Mouse (Mus musculus) neural tube, embryonic 12.5 days (tissue): Measurements from ENCODE around the gene Rims4. TPM values are rescaled to one million over a fixed set of nuclear protein-coding genes. Genes with fewer than 3 reads are reported as not detected.

Experiments
- ATAC-seq: fragments of 200-750 bp; cut with Nextera tagmentation; 2 replicates; pipeline ENCODE4 v1.8.0; 2017; ENCODE audit warnings: low read depth, mild to moderate bottlenecking, moderate TSS enrichment, moderate library complexity; ENCODE audit not compliant: low FRiP score
- H3K27ac ChIP-seq: fragments of 300-500 bp; sonication (generic); 2 replicates; pipeline ENCODE4 v1.5.1; 2016
- H3K27me3 ChIP-seq: fragments of 300-500 bp; sonication (generic); replicated peaks from 2 replicates; pipeline ENCODE4 v1.6.1; 2016; ENCODE audit warnings: mild to moderate bottlenecking
- H3K36me3 ChIP-seq: fragments of 300-500 bp; sonication (generic); 2 replicates; pipeline ENCODE4 v1.6.1; 2016; ENCODE audit warnings: mild to moderate bottlenecking
- H3K4me1 ChIP-seq: fragments of 300-500 bp; sonication (generic); 2 replicates; pipeline ENCODE4 v1.6.1; 2016
- H3K4me2 ChIP-seq: fragments of 300-500 bp; sonication (generic); replicated peaks from 2 replicates; pipeline ENCODE4 v1.6.1; 2016; ENCODE audit warnings: mild to moderate bottlenecking
- H3K4me3 ChIP-seq: fragments of 300-500 bp; sonication (generic); 2 replicates; pipeline ENCODE4 v1.5.1; 2016
- H3K9ac ChIP-seq: fragments of 300-500 bp; sonication (generic); 2 replicates; pipeline ENCODE4 v1.6.1; 2016; ENCODE audit warnings: mild to moderate bottlenecking
- H3K9me3 ChIP-seq: fragments of 300-500 bp; sonication (generic); 2 replicates; pipeline ENCODE4 v1.6.1; 2016; ENCODE audit warnings: mild to moderate bottlenecking
- WGBS: fragments of 180-500 bp; shearing (Covaris S2); methylation state at CpG from one replicate; pipeline ENCODE4 v1.1.7; 2016; 5-methylcytosine and 5-hydroxymethylcytosine counted together
- polyA plus RNA-seq: library from polyadenylated mRNA; unstranded; fragments of >200 nt; fragmentation: Nextera tagmentation; extraction: Ambion mirVana; gene quantifications from 2 replicates; pipeline ENCODE4 v1.2.1, GENCODE M21; 2016

Rims4 gene
- polyA plus RNA-seq, 1 experiment from 2014 or later = 5.0 TPM

DNA sequence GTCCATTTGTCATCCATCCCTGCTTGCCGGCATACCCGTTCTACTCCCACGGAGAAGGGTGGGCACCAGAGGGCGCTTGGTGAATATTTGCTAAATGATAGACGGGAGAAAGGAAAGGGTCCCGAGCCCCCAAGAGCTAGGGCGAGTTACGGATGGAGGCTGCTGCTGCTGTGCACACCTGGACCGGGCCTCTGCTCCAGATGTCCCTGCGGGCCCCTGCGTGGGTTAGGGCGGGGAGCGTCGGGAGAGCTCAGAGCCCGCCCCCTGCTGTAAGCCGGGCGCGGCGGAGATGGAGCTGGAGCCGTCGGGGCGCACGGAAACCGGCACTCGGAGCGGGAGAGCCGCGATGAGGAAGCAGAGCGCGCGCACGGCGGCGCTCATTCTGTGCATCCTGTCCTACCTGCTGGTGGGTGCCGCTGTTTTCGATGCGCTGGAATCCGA is 65.0 kb downstream of the Rims4 start, which contains the start of gene Kcnk15:
Gene Kcnk15, plus strand, starts transcription at position 191 of the 441 bp plus-strand sequence.
- Histone ChIP-seq H3K4me2 (peak within 1 kb of the TSS; percentile 38), H3K9me3 (no peaks in the 10 kb centered on the region), H3K4me3 (peak within 1 kb of the TSS; percentile 18; the same call in 1 of the 2 replicates), H3K4me1 (no peaks in the 10 kb centered on the region), H3K27ac (no peak within 1 kb of the TSS), H3K36me3 (no peaks in the 10 kb centered on the region), H3K27me3 (peaks cover 84% of the 10 kb centered on the region), H3K9ac (no peak within 1 kb of the TSS)
- no peak for ATAC-seq
- 1% methylated on average over 38 of the region's 38 CpGs for WGBS

GRCm38 (mm10) chr2:163842043-163842442 is 76.4 kb downstream of the Rims4 start:
- no peak for ATAC-seq
- WGBS = 73% methylated on average over 4 of the region's 4 CpGs
- no peaks in the 10 kb centered on the region for H3K9me3 ChIP-seq

DNA sequence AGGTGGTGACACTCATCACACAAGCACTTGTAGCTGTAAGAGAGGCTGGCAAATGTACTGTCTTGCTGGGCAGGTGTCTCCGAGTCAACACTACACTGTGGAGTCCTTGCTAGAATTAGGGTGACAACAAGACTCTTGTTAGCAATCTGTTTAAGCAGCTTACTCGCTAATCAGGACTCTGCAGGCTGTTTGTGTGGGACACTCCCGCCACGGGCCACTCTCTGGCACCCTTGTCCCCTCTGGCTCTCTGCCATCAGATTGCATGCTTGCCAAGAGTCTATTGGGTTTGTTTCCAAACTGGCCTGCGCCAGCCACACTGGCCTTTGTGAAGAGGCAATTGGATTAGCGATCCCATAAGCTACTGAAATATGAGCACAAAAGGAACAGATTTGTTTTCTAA is 79.0 kb downstream of the Rims4 start:
- H3K36me3 ChIP-seq = no peaks in the 10 kb centered on the region
- no peak overlapping the region for H3K9ac ChIP-seq
- H3K9me3 ChIP-seq = no peaks in the 10 kb centered on the region
- no peak overlapping the region for H3K27ac ChIP-seq
- no peak for ATAC-seq
- no peak overlapping the region for H3K4me2 ChIP-seq
- no peaks in the 10 kb centered on the region for H3K27me3 ChIP-seq
- no peaks in the 10 kb centered on the region for H3K4me1 ChIP-seq
- H3K4me3 ChIP-seq = no peak overlapping the region
- 63% methylated on average over 6 of the region's 6 CpGs for WGBS

More at GRCm38 (mm10) chr2:163842043-163842442, 76.4 kb downstream of the Rims4 start:
- Histone ChIP-seq H3K4me3 (no peak overlapping the region), H3K36me3 (no peaks in the 10 kb centered on the region), H3K9ac (no peak overlapping the region), H3K4me1 (no peaks in the 10 kb centered on the region), H3K27ac (no peak overlapping the region), H3K4me2 (no peak overlapping the region), H3K27me3 (no peaks in the 10 kb centered on the region)

DNA sequence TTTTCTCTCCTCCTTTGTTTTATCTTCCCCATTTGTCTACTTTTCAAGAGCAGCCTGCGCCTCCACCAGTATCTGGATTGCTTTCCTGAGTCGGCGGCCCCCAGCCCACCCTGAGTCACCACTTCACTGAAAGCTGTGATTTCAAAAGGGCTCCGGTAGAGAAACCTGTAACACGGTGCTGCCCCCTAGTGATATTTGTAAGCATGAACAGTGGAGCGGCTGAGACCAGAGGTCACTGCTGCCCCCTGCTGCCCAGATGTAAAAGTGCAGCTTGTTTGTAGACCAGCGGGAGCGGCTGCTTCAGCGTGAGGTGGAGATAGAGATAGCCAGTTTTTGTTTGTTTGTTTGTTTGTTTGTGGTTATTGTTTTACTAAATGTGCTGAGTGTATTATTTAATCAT is 80.4 kb downstream of the Rims4 start:
- Histone ChIP-seq H3K27ac (no peak overlapping the region), H3K4me2 (no peak overlapping the region), H3K4me3 (no peak overlapping the region), H3K9me3 (no peaks in the 10 kb centered on the region), H3K27me3 (no peaks in the 10 kb centered on the region), H3K4me1 (no peaks in the 10 kb centered on the region), H3K9ac (no peak overlapping the region), H3K36me3 (no peaks in the 10 kb centered on the region)
- no peak for ATAC-seq
- WGBS = 29% methylated on average over 9 of the region's 9 CpGs

GRCm38 (mm10) chr2:163831163-163831562 is 87.3 kb downstream of the Rims4 start:
- H3K9ac ChIP-seq = no peak overlapping the region
- no peaks in the 10 kb centered on the region for H3K27me3 ChIP-seq
- no peak for ATAC-seq
- no peaks in the 10 kb centered on the region for H3K4me1 ChIP-seq
- no peak overlapping the region for H3K4me2 ChIP-seq
- H3K27ac ChIP-seq = no peak overlapping the region
- H3K9me3 ChIP-seq = no peaks in the 10 kb centered on the region
- no peaks in the 10 kb centered on the region for H3K36me3 ChIP-seq
- 60% methylated on average over 1 of the region's 1 CpGs for WGBS
- no peak overlapping the region for H3K4me3 ChIP-seq

- no peaks in the 10 kb centered on the region for H3K4me1 ChIP-seq
- 82% methylated on average over 5 of the region's 5 CpGs for WGBS
- no peaks in the 10 kb centered on the region for H3K27me3 ChIP-seq
- H3K9ac ChIP-seq = no peak overlapping the region
- no peak overlapping the region for H3K4me2 ChIP-seq
- no peak for ATAC-seq
- H3K36me3 ChIP-seq = no peaks in the 10 kb centered on the region
- H3K27ac ChIP-seq = no peak overlapping the region
- no peak overlapping the region for H3K4me3 ChIP-seq
- no peaks in the 10 kb centered on the region for H3K9me3 ChIP-seq
These were observed 92.0 kb downstream of the Rims4 start for GRCm38 (mm10) chr2:163826494-163826893.

DNA sequence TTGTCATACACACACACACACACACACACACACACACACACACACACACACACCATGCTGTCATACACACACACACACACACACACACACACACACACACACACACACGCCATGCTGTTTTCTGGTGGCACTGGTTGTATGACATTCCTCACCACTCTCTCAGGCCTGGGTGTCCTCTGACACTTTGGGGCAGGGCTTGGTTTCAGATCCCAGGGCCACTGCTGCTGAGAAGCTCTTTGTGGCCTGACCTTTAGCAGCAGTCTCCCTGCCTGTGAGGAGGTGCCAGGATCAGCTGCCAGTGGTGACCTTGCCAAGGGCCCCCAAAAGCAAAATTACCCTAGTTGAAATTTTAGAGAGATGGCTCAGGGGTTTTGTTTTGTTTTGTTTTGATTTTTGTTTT is 92.6 kb downstream of the Rims4 start:
- Histone ChIP-seq H3K36me3 (no peaks in the 10 kb centered on the region), H3K4me3 (no peak overlapping the region), H3K27me3 (no peaks in the 10 kb centered on the region), H3K4me1 (no peaks in the 10 kb centered on the region), H3K9me3 (no peaks in the 10 kb centered on the region), H3K9ac (no peak overlapping the region), H3K4me2 (no peak overlapping the region), H3K27ac (no peak overlapping the region)
- 78% methylated on average over 1 of the region's 1 CpGs for WGBS
- no peak for ATAC-seq

- ATAC-seq = no peak
- Histone ChIP-seq H3K27me3 (no peaks in the 10 kb centered on the region), H3K9ac (no peak overlapping the region), H3K4me3 (no peak overlapping the region), H3K27ac (no peak overlapping the region), H3K9me3 (no peaks in the 10 kb centered on the region), H3K4me1 (no peaks in the 10 kb centered on the region), H3K36me3 (no peaks in the 10 kb centered on the region), H3K4me2 (peak overlapping the region; percentile 41)
- WGBS = 16% methylated on average over 11 of the region's 11 CpGs
These were observed 94.7 kb downstream of the Rims4 start for GRCm38 (mm10) chr2:163823771-163824170.

- H3K36me3 ChIP-seq = no peaks in the 10 kb centered on the region
- no peaks in the 10 kb centered on the region for H3K9me3 ChIP-seq
- no peaks in the 10 kb centered on the region for H3K27me3 ChIP-seq
- WGBS = 12% methylated on average over 4 of the region's 4 CpGs
- no peak for ATAC-seq
- H3K4me1 ChIP-seq = no peaks in the 10 kb centered on the region
- H3K27ac ChIP-seq = no peak overlapping the region
- H3K9ac ChIP-seq = no peak overlapping the region
- H3K4me2 ChIP-seq = peak overlapping the region; percentile 41
- H3K4me3 ChIP-seq = no peak overlapping the region
These were observed 95.2 kb downstream of the Rims4 start for GRCm38 (mm10) chr2:163823248-163823647.

DNA sequence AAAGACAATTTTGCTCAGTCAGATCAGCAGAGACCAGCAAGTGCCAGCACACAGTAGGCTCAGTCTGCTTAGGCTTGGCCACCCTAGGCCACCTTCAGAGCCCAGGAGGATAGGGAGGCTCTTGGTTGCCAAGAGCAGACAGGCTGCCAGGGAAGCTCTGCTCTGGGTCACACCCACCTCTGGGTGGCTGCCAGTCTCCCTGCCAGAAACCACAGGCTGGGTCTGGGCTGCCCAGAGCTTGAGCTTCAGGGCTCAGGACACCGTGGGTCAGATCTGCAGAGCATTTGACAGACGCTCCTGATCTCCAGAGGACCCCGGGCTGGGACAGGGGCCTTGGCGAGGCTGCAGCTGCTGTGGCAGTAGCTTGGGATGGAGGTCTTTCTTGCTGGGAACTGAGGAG is 97.9 kb downstream of the Rims4 start, which contains the start of gene Ccn5:
Gene Ccn5, plus strand, starts transcription at position 255 of the 400 bp plus-strand sequence.
- H3K4me1 ChIP-seq = no peaks in the 10 kb centered on the region
- H3K27ac ChIP-seq = no peak within 1 kb of the TSS
- 78% methylated on average over 4 of the region's 4 CpGs for WGBS
- H3K27me3 ChIP-seq = no peaks in the 10 kb centered on the region
- no peak for ATAC-seq
- H3K9ac ChIP-seq = no peak within 1 kb of the TSS
- H3K4me3 ChIP-seq = no peak within 1 kb of the TSS
- H3K9me3 ChIP-seq = no peaks in the 10 kb centered on the region
- H3K36me3 ChIP-seq = no peaks in the 10 kb centered on the region
- H3K4me2 ChIP-seq = no peak within 1 kb of the TSS

GRCm38 (mm10) chr2:163814739-163815465 is 103.6 kb downstream of the Rims4 start:
- H3K9me3 ChIP-seq = no peaks in the 10 kb centered on the region
- 83% methylated on average over 9 of the region's 9 CpGs for WGBS
- H3K36me3 ChIP-seq = no peaks in the 10 kb centered on the region
- ATAC-seq = no peak
- no peak overlapping the region for H3K4me3 ChIP-seq
- no peak overlapping the region for H3K4me2 ChIP-seq
- H3K27me3 ChIP-seq = no peaks in the 10 kb centered on the region
- H3K27ac ChIP-seq = no peak overlapping the region
- no peak overlapping the region for H3K9ac ChIP-seq
- no peaks in the 10 kb centered on the region; the same call in 1 of the 2 replicates for H3K4me1 ChIP-seq

- WGBS = 55% methylated on average over 5 of the region's 5 CpGs
These were observed 105.4 kb downstream of the Rims4 start for GRCm38 (mm10) chr2:163813077-163813476.

More at GRCm38 (mm10) chr2:163813077-163813476, 105.4 kb downstream of the Rims4 start:
- Histone ChIP-seq H3K9ac (no peak overlapping the region), H3K4me2 (no peak overlapping the region), H3K4me1 (no peaks in the 10 kb centered on the region; the same call in 1 of the 2 replicates), H3K27ac (no peak overlapping the region), H3K9me3 (no peaks in the 10 kb centered on the region), H3K36me3 (no peaks in the 10 kb centered on the region), H3K4me3 (no peak overlapping the region), H3K27me3 (no peaks in the 10 kb centered on the region)
- no peak for ATAC-seq
